9 mouse cellular contexts compared by ENCODE assay signal in the genomic region with DNA sequence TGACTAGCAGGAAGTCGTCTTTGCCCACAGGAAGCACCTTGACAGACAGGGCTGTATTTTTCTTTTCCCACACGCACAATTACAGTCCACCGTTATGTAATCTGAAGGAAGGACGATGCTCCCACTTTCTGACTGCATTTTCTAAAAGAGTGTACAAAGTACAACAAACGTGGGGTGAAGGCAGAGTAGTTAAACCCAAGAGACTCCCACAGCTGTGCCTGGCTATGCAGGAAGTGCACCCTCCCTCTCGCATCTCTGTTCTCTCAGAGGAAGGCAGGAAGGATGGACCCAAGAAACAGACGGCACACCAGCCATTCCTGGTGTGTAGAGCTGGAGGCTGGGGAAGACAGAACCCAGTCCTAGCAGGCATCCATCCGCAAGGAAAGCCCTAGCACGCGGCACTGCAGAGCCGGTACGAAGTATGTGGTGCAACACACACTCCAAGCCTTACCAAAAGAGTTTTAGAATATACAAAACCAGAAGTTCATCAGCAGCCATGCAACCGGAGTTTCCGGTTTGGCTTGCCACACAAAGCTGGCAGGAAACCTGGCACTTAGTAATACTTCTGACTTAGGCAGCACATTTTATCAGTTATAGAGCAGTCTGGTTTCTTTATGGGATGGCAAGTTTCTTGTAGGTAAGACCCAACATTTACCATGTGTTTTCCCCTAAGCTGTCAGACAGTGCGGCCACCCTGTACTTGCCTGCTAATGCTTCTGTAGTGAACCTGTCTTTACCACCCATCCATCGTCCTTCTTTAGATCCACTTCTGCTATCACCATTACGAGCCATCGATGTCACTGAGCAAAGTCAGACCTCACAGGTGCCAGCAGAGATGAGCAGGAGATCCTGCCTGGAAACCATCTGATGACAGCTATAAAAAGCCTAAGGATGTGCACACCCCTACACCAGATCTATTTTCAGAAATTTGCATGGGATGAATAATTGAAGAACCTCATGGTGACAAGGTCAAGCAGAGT. TPM values are rescaled to one million over a fixed set of nuclear protein-coding genes. Genes with fewer than 3 reads are reported as not detected.
DNase-seq lines count a peak whose midpoint lies in the region; ATAC-seq and TF ChIP-seq lines count a peak whose summit lies in the region.
"Had no signal": no experiment of that assay in that cellular context is flagged by ENCODE, and none has a peak within 500 bp of the region (broad histone marks: within the 10 kb centered on the region; RNA-seq: fewer than 3 reads in every experiment).

No protein-coding gene starts in this region.

- TF ChIP-seq EP300 in liver, postnatal 0 days (IDR thresholded peaks at IDR 0.05; ENCODE audit: low read depth): no peak

- H3K9me3 ChIP-seq in liver, postnatal 0 days (ENCODE audit: low read length): no peaks in the 10 kb centered on the region

- H3K27ac ChIP-seq in gastrocnemius, adult 2 months: peak overlapping the region; percentile 48
- peak overlapping the region; percentile 41 for H3K27ac ChIP-seq in liver, postnatal 0 days (ENCODE audit: low read depth)

- peak; percentile 36 for ATAC-seq in liver, postnatal 0 days

- H3K4me1 ChIP-seq in liver, postnatal 0 days (ENCODE audit: insufficient read depth): peaks cover 3% of the 10 kb centered on the region; the same call in 1 of the 2 replicates

- WGBS in liver, postnatal 0 days (ENCODE audit: insufficient replicate concordance): 28% methylated on average over 18 of the region's 18 CpGs

- no peaks in the 10 kb centered on the region for H3K27me3 ChIP-seq in liver, postnatal 0 days (ENCODE audit: insufficient read depth, low read length)

- H3K4me2 ChIP-seq in liver, postnatal 0 days (ENCODE audit: low read depth, low read length): peak overlapping the region; percentile 27

- peaks cover 23% of the 10 kb centered on the region for H3K36me3 ChIP-seq in liver, postnatal 0 days (replicated peaks; ENCODE audit: insufficient read depth, low read length)

- intact Hi-C loops in gastrocnemius, adult 2 months (cut with DNase I): loop anchor here (5.0 kb wide), 1 partner anchor 51 kb away; no protein-coding TSS in a partner anchor

- no peak overlapping the region for H3K9ac ChIP-seq in liver, postnatal 0 days (replicated peaks)

- DNase-seq in gastrocnemius, adult 2 months: no peak
- DNase-seq in gastrocnemius, postnatal 10 days: no peak
- DNase-seq in spleen, postnatal 36 days (ENCODE audit: low spot score in 2 of 2): peak; percentile 32 to 34
- no peak for DNase-seq in spleen, postnatal 14 days (ENCODE audit: low spot score in 2 of 2)
- peak; percentile 49 for DNase-seq in liver, postnatal 0 days
- DNase-seq in thymus, postnatal 25 days: peak; percentile 67
- no peak for DNase-seq in gastrocnemius, postnatal 25 days
- DNase-seq in ovary, postnatal 10 days (ENCODE audit: low spot score): no peak

- H3K4me3 ChIP-seq in gastrocnemius, adult 2 months: no peak overlapping the region; the same call in 1 of the 2 replicates
- H3K4me3 ChIP-seq in liver, postnatal 0 days (ENCODE audit: low read depth, low read length): no peak overlapping the region

- no peak for TF ChIP-seq CTCF in gastrocnemius, adult 2 months (IDR thresholded peaks at IDR 0.05)
- TF ChIP-seq CTCF in liver, postnatal 0 days (IDR thresholded peaks at IDR 0.05; ENCODE audit: low read depth): no peak

RNA-seq across cellular contexts. Expression of gene Ap1s3, which starts 39.7 kb away (rescaled TPM):
- total RNA-seq in gastrocnemius, adult 2 months (2021): not detected
- total RNA-seq in gastrocnemius, postnatal 10 days (2021): under 1 TPM in 1 of 2 experiments, not detected in 1; 0.14 TPM
- polyA plus RNA-seq in liver, postnatal 0 days (2015; fragmentation: Nextera tagmentation; extraction: Ambion mirVana): 0.24 and 0.27 TPM in 2 replicates
- total RNA-seq in gastrocnemius, postnatal 25 days (2021): not detected
- polyA plus RNA-seq: neural tube, embryonic 11.5 days had no signal

Comparison
In these comparisons a context has a peak if more than half of its experiments do, and no peak if none do; other contexts are left out.
1. DNase-seq: peak in spleen, postnatal 36 days (2 of 2), liver, postnatal 0 days (single experiment) and thymus, postnatal 25 days (single experiment); none in gastrocnemius, adult 2 months (single experiment), gastrocnemius, postnatal 10 days (single experiment), spleen, postnatal 14 days (0 of 2), gastrocnemius, postnatal 25 days (single experiment) and ovary, postnatal 10 days (single experiment).